Mouse (Mus musculus) midbrain, embryonic 13.5 days (tissue): ENCODE measurements at regions not wholly inside any gene's neighbourhood (a gene's known extent, or its start where the extent isn't known, plus 50 kb on each side); places are given as distances from the start of the nearest gene placed in this dataset.
"Not testable (repeated sequence)": the region's sequence is repeated elsewhere in the genome, so short reads cannot be mapped to it uniquely, and the experiment has no call there.

Source experiments
- ATAC-seq: fragments of 200-750 bp; cut with Nextera tagmentation; 2 replicates; pipeline ENCODE4 v1.8.0; 2017; ENCODE audit warnings: mild to moderate bottlenecking, moderate TSS enrichment, moderate library complexity
- H3K27ac ChIP-seq: fragments of 300-500 bp; sonication (generic); 2 replicates; pipeline ENCODE4 v1.5.1; 2015; ENCODE audit warnings: inconsistent platforms, mild to moderate bottlenecking, moderate library complexity
- H3K27me3 ChIP-seq: fragments of 300-500 bp; sonication (generic); 2 replicates; pipeline ENCODE4 v1.6.1; 2015; ENCODE audit warnings: mild to moderate bottlenecking, inconsistent platforms
- H3K36me3 ChIP-seq: fragments of 300-500 bp; sonication (generic); 2 replicates; pipeline ENCODE4 v1.6.1; 2015; ENCODE audit warnings: mild to moderate bottlenecking, inconsistent platforms
- H3K4me1 ChIP-seq: fragments of 300-500 bp; sonication (generic); replicated peaks from 2 replicates; pipeline ENCODE4 v1.6.1; 2015; ENCODE audit warnings: inconsistent platforms
- H3K4me2 ChIP-seq: fragments of 300-500 bp; sonication (generic); replicated peaks from 2 replicates; pipeline ENCODE4 v1.6.1; 2015; ENCODE audit warnings: moderate library complexity, mild to moderate bottlenecking, inconsistent platforms
- H3K4me3 ChIP-seq: fragments of 300-500 bp; sonication (generic); replicated peaks from 2 replicates; pipeline ENCODE4 v1.5.1; 2015; ENCODE audit warnings: mild to moderate bottlenecking, inconsistent platforms
- H3K9ac ChIP-seq: fragments of 300-500 bp; sonication (generic); replicated peaks from 2 replicates; pipeline ENCODE4 v1.6.1; 2015; ENCODE audit warnings: mild to moderate bottlenecking, inconsistent platforms
- H3K9me3 ChIP-seq: fragments of 300-500 bp; sonication (generic); 2 replicates; pipeline ENCODE4 v1.6.1; 2016; ENCODE audit warnings: mild to moderate bottlenecking, inconsistent platforms
- WGBS: fragments of 180-500 bp; shearing (Covaris S2); methylation state at CpG from one replicate; pipeline ENCODE4 v1.1.7; 2015; 5-methylcytosine and 5-hydroxymethylcytosine counted together

DNA sequence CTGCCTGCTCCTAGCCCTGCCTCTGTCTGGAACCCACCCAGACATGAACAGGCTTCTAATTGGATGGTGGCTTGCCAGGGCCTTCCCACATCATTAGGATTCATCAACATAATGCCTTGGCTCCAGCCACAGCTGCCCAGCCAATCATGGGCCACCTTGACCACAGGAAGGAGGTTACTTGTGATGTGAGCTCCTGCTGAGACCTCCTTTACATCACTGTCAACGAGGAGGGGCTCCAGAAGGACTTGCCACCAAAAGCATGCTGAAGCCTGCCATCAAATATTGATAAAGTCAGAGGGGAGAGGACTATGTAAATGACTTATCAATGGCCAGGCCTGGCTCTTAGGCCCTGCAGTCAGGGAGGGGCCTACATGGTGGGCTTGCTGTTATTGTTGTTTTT lies 175.6 kb downstream of the Map1s start:
- H3K4me1 ChIP-seq, H3K27me3 ChIP-seq, H3K36me3 ChIP-seq, H3K27ac ChIP-seq, H3K9me3 ChIP-seq, H3K4me2 ChIP-seq, H3K9ac ChIP-seq, ATAC-seq, H3K4me3 ChIP-seq: not testable (repeated sequence)
- WGBS, result 5% methylated on average over 1 of the region's 1 CpGs

DNA sequence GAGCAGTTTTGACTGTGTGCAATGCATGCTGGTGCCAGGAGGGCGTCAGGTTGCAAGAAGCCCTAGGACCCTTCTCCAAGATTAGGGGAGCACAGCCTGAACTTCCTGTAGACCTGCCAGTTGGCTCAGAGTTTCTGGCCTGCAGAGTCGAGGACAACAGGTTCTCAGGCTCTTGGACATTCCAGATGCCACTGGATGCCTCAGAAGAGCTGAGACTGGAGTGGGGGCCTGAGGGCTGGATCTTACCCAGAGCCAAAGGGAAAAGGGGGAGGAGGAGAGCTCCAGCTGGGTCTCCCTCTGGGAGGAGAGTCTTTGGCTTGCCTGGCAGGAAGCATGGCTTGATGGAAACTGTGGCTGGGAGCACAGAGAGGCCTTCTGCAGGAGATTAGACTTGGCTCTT lies 145.4 kb upstream of the Myo9b start:
- WGBS, result 54% methylated on average over 2 of the region's 2 CpGs
- not testable (repeated sequence) for H3K36me3 ChIP-seq, ATAC-seq, H3K4me3 ChIP-seq, H3K27me3 ChIP-seq, H3K9me3 ChIP-seq, H3K4me2 ChIP-seq, H3K27ac ChIP-seq, H3K4me1 ChIP-seq, H3K9ac ChIP-seq

DNA sequence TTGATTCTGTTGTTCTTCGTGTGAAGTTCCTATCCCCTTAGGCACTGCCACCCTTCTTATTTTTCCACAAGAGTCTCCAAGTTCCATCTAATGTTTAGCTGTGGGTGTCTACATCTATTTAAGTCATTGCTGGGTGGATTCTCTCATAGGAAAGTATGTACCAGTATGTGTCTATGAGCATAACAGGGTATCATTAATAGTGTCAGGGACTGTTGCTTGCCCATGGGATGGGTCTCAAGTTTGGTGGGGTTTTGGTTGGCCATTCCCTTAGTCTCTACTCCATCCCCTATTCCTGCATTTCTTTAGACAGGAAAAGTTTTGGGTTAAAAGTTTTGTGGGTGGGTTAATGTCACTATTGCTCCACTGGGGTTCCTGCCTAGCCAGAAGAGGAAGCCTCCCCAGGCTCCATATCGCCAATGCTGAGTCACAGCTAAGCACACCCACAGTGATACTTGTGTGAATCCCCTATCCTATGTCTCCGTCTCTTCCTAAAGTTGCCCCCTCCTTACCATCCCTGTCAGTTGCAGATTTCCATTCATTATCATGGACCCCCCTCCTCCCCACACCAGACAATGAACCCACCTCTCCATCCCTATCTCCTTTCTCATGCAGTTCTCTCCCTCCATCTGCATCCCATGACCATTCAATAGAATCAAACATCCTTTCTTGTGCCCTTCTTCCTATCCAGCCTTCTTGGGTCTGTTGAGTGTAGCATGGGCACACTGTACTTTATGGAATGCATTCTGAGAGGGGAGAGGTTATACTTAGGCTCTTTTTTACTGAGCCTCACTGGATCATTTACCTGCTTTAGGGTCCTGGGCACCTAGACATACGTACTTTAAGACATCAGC lies 141.9 kb upstream of the Myo9b start:
- Histone ChIP-seq H3K4me1 (no peaks in the 10 kb centered on the region), H3K36me3 (no peaks in the 10 kb centered on the region), H3K4me3 (no peak overlapping the region), H3K9me3 (no peaks in the 10 kb centered on the region), H3K9ac (no peak overlapping the region), H3K27me3 (no peaks in the 10 kb centered on the region), H3K27ac (no peak overlapping the region), H3K4me2 (no peak overlapping the region)
- ATAC-seq, result peak; percentile 60
- 63% methylated on average over 4 of the region's 4 CpGs for WGBS

DNA sequence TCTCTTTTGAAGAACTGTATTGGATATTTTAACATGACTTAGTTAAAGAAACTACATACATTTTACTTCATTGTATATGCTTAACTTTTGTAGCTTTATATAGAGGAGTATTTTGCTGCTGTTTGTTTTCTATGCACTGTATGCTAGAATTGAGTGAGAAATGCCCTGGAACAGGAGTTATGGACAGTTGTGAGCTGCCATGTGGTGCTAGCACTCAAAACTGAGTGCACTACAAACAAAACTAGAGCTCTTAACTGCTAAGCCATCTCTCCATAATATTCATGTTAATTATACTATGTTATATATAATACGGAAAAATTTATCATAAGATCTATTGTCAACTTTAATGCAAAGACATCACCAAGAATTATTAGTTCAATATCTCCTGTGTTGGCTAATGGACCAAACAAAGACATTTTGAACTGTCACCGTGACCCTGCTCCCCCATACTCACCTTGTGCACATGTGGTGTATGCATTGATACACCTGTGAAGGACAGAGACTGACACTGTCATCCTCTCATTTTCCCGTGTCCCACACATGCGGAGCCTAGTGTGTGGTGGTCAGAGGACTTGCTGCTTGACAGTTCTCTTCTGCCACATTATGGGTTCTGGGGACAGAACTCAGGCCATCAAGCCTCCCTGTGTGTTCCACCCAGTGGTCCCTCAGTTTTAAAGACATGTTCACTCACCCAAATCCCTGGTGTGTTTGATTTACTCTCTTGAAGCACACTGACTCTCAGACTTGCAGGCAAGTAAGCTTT lies 141.0 kb upstream of the Myo9b start:
- 94% methylated on average over 4 of the region's 4 CpGs for WGBS
- Histone ChIP-seq H3K4me1 (no peaks in the 10 kb centered on the region), H3K27ac (no peak overlapping the region), H3K27me3 (no peaks in the 10 kb centered on the region), H3K9ac (no peak overlapping the region), H3K4me2 (no peak overlapping the region), H3K4me3 (no peak overlapping the region), H3K9me3 (no peaks in the 10 kb centered on the region), H3K36me3 (no peaks in the 10 kb centered on the region)
- peak; percentile 65; the same call in 1 of the 2 replicates for ATAC-seq

DNA sequence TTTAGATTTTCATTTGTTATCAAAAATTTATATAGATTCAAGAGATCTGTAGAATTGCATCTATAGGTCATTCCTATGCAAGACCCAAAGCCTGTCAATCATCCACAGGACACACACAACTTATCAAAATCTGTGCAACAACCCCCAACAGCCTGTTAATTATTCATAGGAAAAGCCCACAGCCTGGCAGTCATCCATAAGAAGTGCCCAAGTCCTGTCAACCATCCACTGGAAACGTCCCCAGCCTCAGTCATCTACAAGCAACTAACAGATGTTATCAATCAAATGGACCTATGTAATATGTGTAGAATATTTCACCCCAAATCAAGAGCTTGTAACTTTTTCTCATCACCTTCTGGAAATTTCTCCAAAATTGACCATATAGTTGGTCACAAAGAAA lies 139.6 kb upstream of the Myo9b start:
- not testable (repeated sequence) for ATAC-seq, H3K9me3 ChIP-seq, H3K36me3 ChIP-seq, H3K4me3 ChIP-seq, H3K4me2 ChIP-seq, H3K4me1 ChIP-seq, H3K9ac ChIP-seq, H3K27ac ChIP-seq, H3K27me3 ChIP-seq
- WGBS, result 73% methylated on average over 1 of the region's 1 CpGs

DNA sequence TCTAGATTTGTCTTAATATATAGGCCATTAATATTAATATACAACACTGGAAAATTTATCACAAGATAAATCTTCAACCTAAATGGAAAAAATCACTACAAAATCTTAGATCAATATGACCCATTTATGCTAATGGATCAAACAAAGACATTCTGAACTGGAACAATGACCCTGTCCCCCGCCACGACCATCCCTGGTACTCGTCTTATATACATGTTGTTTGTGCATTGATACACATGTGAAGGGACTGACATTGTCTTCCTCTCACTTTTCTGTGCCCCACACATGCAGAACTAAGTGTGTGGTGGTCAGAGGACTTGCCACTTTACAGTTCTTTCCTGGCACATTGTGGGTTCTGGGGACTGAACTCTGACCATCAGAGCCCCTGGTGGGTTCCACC lies 135.4 kb upstream of the Myo9b start:
- not testable (repeated sequence) for H3K27me3 ChIP-seq, H3K4me3 ChIP-seq, H3K9me3 ChIP-seq, ATAC-seq, H3K4me1 ChIP-seq, H3K27ac ChIP-seq, H3K9ac ChIP-seq, H3K4me2 ChIP-seq, H3K36me3 ChIP-seq
- 89% methylated on average over 3 of the region's 3 CpGs for WGBS

DNA sequence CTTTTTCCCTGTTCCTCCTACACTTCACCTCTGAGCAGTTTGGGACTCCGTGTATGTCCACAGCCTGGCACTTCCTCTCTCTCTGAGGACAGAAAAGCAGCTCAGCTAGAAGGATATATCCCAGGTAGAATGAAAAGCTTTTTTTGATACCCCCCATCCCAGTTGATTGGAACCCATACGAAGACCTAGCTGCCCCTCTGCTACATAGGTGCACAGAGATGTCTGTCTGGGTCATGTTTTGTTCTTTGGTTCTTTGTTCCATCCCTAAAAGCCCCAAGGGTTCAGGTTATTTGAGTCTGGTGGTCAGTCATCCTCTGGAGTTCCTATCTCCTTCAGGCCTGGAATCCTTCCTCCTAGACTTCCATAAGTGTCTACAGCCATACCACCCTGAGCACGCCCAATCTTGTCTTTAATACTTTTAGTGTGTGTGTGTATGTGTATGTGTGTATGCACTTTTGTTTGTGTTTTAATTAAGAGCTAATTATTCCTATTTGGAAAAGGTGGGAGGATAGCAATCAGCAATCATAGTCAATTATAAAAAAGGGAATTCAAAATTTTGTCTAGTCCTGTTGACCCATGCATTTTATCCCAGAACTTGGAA lies 130.0 kb upstream of the Myo9b start:
- H3K4me2 ChIP-seq, H3K4me3 ChIP-seq: not testable (repeated sequence)

DNA sequence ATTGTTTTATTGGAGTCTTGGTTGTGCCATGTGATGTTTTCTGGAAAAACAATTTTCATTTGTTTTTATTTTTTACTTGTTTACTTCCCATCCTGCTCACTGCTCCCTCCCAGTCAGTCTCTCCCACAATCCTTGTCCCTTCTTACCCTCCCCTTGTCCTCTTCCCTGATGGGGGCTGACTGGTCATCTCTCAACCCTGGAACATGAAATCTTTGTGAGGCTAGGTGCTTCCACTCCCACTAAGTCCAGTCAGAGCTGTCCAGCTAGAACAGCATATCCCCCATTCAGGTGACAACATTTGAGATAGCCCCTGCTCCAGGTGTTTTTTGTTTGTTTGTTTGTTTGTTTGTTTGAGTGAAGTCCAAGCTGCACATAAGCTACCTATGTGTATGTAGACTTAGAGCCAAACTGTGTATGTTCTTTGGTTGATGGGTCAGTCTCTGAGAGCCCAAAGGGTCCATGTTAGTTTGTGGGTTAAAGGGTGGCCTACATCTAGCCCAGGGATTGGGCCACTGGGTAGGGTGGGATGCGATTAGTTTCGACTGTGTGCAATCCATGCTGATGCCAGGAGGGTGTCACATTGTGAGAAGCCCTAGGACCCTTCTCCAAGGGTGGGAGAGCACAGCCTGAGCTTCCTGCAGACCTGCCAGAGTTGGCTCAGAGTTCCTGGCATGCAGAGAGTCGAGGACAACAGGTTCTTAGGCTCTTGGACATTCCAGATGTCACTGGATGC lies 100.9 kb upstream of the Myo9b start:
- not testable (repeated sequence) for H3K9me3 ChIP-seq, H3K27ac ChIP-seq, H3K9ac ChIP-seq, H3K4me3 ChIP-seq, H3K4me1 ChIP-seq, H3K27me3 ChIP-seq, H3K4me2 ChIP-seq, H3K36me3 ChIP-seq
- peak; percentile 55; the same call in 1 of the 2 replicates for ATAC-seq
- 75% methylated on average over 3 of the region's 3 CpGs for WGBS

More for the DNA sequence above, 130.0 kb upstream of the Myo9b start:
- H3K36me3 ChIP-seq, H3K4me1 ChIP-seq, H3K9me3 ChIP-seq, H3K27me3 ChIP-seq, H3K9ac ChIP-seq, H3K27ac ChIP-seq: not testable (repeated sequence)
- WGBS, result 67% methylated on average over 3 of the region's 3 CpGs
- ATAC-seq, result peak; percentile 50; the same call in 1 of the 2 replicates

DNA sequence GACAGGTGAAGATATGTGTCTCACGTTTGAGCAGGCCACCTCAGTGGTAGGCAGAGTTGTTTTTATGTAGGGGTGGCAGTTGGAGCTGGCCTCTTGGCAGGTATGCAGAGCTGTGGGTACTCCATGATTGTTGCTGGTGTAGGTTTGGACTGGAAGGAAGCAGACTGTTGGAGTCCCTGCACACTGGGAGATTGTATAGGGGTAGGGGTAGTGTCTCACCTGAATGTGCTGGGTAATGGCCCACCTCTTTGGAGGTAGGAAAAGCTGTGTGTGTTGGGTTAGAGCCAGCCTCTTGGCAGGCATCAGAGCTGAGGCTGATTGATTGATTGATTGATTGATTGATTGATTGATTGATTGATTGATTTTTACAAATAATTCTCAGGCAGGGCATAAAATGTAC lies 79.6 kb upstream of the Myo9b start:
- H3K36me3 ChIP-seq, H3K9me3 ChIP-seq, H3K4me2 ChIP-seq, H3K4me1 ChIP-seq, H3K4me3 ChIP-seq, H3K27ac ChIP-seq, H3K9ac ChIP-seq, H3K27me3 ChIP-seq, ATAC-seq: not testable (repeated sequence)
- 78% methylated on average over 1 of the region's 1 CpGs for WGBS

DNA sequence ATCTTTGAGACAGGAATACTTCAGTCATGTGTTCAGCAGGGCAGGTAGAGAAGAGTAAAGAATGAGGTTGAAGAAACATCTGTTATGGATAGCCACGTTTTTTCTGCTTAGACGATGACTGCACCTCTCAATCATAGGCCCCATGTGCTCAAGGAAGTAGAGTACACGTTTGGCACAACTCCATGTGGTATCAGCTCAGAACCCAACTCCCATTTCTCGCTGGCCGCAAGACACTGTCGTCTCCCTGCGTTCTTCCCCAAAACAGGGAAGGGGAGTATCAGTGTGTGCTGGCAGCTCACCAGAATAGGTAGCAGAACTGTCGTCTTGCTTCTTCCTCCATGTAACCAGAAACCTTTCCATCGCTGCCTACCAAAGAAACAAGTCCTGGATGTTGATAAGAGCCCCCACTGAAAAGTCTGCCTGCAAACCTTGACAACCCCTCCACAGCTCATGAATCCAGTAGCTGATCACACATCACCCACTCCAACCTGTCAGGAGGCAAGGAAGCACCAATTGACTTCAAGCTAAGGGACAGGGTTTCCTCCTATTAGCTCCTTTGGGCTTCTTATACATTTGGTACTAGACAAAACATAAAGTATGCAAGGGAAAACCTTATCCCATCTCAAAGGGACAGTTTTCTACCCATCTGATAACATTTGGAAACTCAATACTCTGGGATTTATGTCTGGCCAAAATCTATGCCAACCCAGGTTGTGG lies 77.3 kb upstream of the Myo9b start:
- 79% methylated on average over 9 of the region's 9 CpGs for WGBS
- not testable (repeated sequence) for ATAC-seq

More for the DNA sequence above, 77.3 kb upstream of the Myo9b start:
- H3K9ac ChIP-seq, H3K4me3 ChIP-seq, H3K4me2 ChIP-seq, H3K9me3 ChIP-seq, H3K27ac ChIP-seq, H3K27me3 ChIP-seq, H3K36me3 ChIP-seq, H3K4me1 ChIP-seq: not testable (repeated sequence)
